Mouse (Mus musculus) heart, embryonic 12.5 days (tissue): Measurements from ENCODE around the gene Cacna1c. TPM values are rescaled to one million over a fixed set of nuclear protein-coding genes. Genes with fewer than 3 reads are reported as not detected.

Experiments used
- ATAC-seq: fragments of 200-750 bp; cut with Nextera tagmentation; 2 replicates; pipeline ENCODE4 v1.8.0; 2017; ENCODE audit warnings: moderate TSS enrichment, moderate library complexity; ENCODE audit not compliant: insufficient number of reproducible peaks, low FRiP score
- H3K27ac ChIP-seq: fragments of 300-500 bp; sonication (generic); 2 replicates; pipeline ENCODE4 v1.5.1; 2016; ENCODE audit warnings: mild to moderate bottlenecking, moderate library complexity; ENCODE audit not compliant: poor library complexity, severe bottlenecking
- H3K27me3 ChIP-seq: fragments of 300-500 bp; sonication (generic); replicated peaks from 2 replicates; pipeline ENCODE4 v1.6.1; 2016; ENCODE audit warnings: mild to moderate bottlenecking, moderate library complexity
- H3K36me3 ChIP-seq: fragments of 300-500 bp; sonication (generic); 2 replicates; pipeline ENCODE4 v1.6.1; 2016; ENCODE audit warnings: mild to moderate bottlenecking, moderate library complexity
- H3K4me1 ChIP-seq: fragments of 300-500 bp; sonication (generic); replicated peaks from 2 replicates; pipeline ENCODE4 v1.6.1; 2016; ENCODE audit warnings: mild to moderate bottlenecking
- H3K4me2 ChIP-seq: fragments of 300-500 bp; sonication (generic); 2 replicates; pipeline ENCODE4 v1.6.1; 2016; ENCODE audit warnings: mild to moderate bottlenecking, moderate library complexity
- H3K4me3 ChIP-seq: fragments of 300-500 bp; sonication (generic); 2 replicates; pipeline ENCODE4 v1.5.1; 2016; ENCODE audit warnings: mild to moderate bottlenecking
- H3K9ac ChIP-seq: fragments of 300-500 bp; sonication (generic); 2 replicates; pipeline ENCODE4 v1.6.1; 2016; ENCODE audit warnings: mild to moderate bottlenecking, moderate library complexity
- H3K9me3 ChIP-seq: fragments of 300-500 bp; sonication (generic); replicated peaks from 2 replicates; pipeline ENCODE4 v1.6.1; 2016; ENCODE audit warnings: mild to moderate bottlenecking, moderate library complexity
- WGBS: fragments of 180-500 bp; shearing (Covaris S2); methylation state at CpG from one replicate; pipeline ENCODE4 v1.1.7; 2016; 5-methylcytosine and 5-hydroxymethylcytosine counted together
- polyA plus RNA-seq: library from polyadenylated mRNA; unstranded; fragments of >200 nt; fragmentation: Nextera tagmentation; extraction: Ambion mirVana; gene quantifications from 2 replicates; pipeline ENCODE4 v1.2.1, GENCODE M21; 2016

The Cacna1c gene
- polyA plus RNA-seq, 1 experiment from 2014 or later = 58.1 TPM

DNA sequence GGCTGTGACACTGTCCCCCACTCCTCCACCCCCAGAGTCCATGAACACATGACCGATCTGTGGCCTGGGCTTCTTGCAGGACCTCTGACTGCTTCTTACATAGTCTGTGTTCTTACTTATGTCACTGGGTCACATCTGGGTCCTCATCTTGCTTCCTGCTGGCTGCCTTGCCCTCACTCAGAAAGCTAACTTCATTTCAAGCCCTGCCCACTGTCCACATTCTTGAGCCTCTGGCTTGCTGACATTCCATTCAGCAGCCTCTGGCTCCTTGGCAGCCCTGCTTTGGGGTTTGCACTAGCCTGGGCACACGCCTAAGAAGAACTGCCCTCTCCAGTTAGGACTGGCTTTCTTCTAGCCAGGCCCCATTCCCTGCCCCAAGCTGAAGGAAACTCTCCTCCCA, 159.2 kb downstream of the Cacna1c start:
- peaks cover 5% of the 10 kb centered on the region for H3K9me3 ChIP-seq
- H3K9ac ChIP-seq = no peak overlapping the region
- no peak overlapping the region for H3K4me3 ChIP-seq
- no peak overlapping the region for H3K4me2 ChIP-seq
- WGBS = 51% methylated on average over 2 of the region's 2 CpGs
- H3K4me1 ChIP-seq = peaks cover 77% of the 10 kb centered on the region
- no peak for ATAC-seq
- H3K36me3 ChIP-seq = peaks cover 16% of the 10 kb centered on the region
- no peaks in the 10 kb centered on the region for H3K27me3 ChIP-seq
- H3K27ac ChIP-seq = peak overlapping the region; percentile 55; the same call in 1 of the 2 replicates

- WGBS = 74% methylated on average over 6 of the region's 6 CpGs
- H3K9me3 ChIP-seq = peaks cover 5% of the 10 kb centered on the region
Observed at GRCm38 (mm10) chr6:119035361-119035760, 160.9 kb downstream of the Cacna1c start.

GRCm38 (mm10) chr6:119034947-119035346, 161.3 kb downstream of the Cacna1c start:
- Histone ChIP-seq H3K9me3 (peaks cover 5% of the 10 kb centered on the region), H3K4me2 (no peak overlapping the region), H3K4me1 (peaks cover 59% of the 10 kb centered on the region), H3K27me3 (no peaks in the 10 kb centered on the region), H3K27ac (no peak overlapping the region), H3K36me3 (peaks cover 16% of the 10 kb centered on the region), H3K4me3 (no peak overlapping the region), H3K9ac (no peak overlapping the region)
- ATAC-seq = no peak
- 73% methylated on average over 2 of the region's 2 CpGs for WGBS

More at GRCm38 (mm10) chr6:119035361-119035760, 160.9 kb downstream of the Cacna1c start:
- Histone ChIP-seq H3K4me1 (peaks cover 63% of the 10 kb centered on the region), H3K27ac (no peak overlapping the region), H3K4me2 (no peak overlapping the region), H3K4me3 (no peak overlapping the region), H3K36me3 (peaks cover 16% of the 10 kb centered on the region), H3K9ac (no peak overlapping the region), H3K27me3 (no peaks in the 10 kb centered on the region)
- no peak for ATAC-seq

DNA sequence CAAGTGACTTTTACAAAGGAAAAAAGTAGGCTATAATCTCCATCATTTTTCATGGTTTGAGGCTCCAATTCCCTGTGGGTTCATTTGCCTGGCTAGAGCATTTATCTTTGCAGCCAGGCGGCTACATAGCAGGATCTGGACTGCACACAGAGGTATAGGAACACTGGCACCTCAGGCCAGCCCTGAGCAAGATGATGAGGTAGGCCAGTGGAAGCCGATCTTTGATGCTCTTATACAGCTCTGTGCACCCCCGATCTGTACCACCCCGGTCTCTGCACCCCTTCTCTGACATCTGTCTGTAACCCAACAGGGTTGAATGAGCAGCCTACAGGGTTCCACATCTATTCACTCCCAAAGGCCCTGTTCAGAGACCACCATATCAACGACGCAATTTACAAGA, 168.3 kb downstream of the Cacna1c start:
- Histone ChIP-seq H3K4me2 (no peak overlapping the region), H3K27ac (no peak overlapping the region), H3K27me3 (no peaks in the 10 kb centered on the region), H3K4me3 (no peak overlapping the region), H3K4me1 (peaks cover 47% of the 10 kb centered on the region), H3K9ac (no peak overlapping the region), H3K9me3 (no peaks in the 10 kb centered on the region), H3K36me3 (no peaks in the 10 kb centered on the region)
- no peak for ATAC-seq
- WGBS = 82% methylated on average over 6 of the region's 6 CpGs

DNA sequence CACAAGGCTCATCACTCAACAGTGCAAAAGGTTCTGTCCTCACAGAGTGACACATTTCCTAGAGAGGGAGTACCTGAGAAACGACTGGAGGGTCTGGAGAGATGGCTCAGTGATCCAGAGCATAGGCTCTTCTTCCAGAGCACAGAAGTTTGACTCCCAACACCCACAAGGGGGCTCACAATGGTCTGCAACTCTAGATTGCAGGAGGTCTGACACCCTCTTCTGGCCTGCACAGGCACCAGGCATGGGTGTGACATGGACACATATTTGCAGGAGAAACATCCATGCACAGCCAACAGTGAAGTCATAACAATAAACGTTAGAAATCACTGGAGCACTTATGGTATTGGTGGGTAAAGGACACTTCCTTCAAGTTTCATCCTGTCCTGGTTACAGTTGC, 173.4 kb downstream of the Cacna1c start:
- Histone ChIP-seq H3K4me2 (no peak overlapping the region), H3K9ac (no peak overlapping the region), H3K27me3 (no peaks in the 10 kb centered on the region), H3K9me3 (no peaks in the 10 kb centered on the region), H3K36me3 (no peaks in the 10 kb centered on the region), H3K4me1 (peaks cover 83% of the 10 kb centered on the region), H3K4me3 (no peak overlapping the region), H3K27ac (no peak overlapping the region)
- 49% methylated on average over 2 of the region's 2 CpGs for WGBS
- no peak for ATAC-seq

DNA sequence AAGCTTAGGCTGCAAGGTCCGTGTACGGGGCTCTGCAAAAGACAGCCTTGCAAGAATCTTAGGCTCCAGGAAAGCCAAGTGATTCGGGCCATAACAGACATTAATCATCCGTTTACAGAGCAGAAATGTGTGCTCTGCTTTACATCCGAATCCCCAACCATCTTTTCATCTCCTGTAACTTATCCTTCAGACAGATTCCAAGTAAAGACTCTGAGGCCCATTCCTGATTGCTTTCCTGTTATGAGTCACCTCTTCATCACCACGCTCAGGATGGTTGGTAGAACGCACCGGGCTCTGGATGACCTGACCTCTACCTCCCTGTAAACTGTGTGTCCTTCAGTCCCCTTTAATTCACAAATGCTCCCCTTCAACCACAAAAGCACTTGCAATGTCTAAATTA, 175.0 kb downstream of the Cacna1c start:
- H3K9me3 ChIP-seq = no peaks in the 10 kb centered on the region
- no peaks in the 10 kb centered on the region for H3K27me3 ChIP-seq
- 43% methylated on average over 8 of the region's 8 CpGs for WGBS
- H3K4me2 ChIP-seq = no peak overlapping the region
- H3K27ac ChIP-seq = no peak overlapping the region
- no peak overlapping the region for H3K4me3 ChIP-seq
- no peak overlapping the region for H3K9ac ChIP-seq
- H3K4me1 ChIP-seq = peaks cover 79% of the 10 kb centered on the region
- no peaks in the 10 kb centered on the region for H3K36me3 ChIP-seq
- no peak for ATAC-seq

DNA sequence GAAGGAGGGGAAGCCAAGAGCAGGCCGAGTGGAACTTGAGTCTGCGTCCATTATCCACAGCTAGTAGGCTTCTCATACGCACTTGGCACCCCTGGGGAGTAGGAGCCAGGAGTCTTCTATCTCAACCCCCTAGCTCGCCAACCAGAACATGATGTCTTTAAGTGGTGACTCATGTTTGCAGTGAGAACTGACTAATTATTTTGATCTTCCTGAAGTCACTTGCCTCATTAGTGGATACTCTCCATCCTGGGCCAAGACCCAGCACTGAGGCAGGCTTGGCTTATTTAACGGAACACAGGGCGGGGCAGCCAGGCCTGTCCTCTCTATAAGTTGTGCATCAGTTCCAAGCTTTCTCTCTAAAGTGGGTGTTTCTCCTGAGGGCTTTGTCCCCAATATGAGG, 177.3 kb downstream of the Cacna1c start:
- 82% methylated on average over 6 of the region's 6 CpGs for WGBS

GRCm38 (mm10) chr6:119018256-119018655, 178.0 kb downstream of the Cacna1c start:
- WGBS = 60% methylated on average over 2 of the region's 2 CpGs
- no peaks in the 10 kb centered on the region for H3K36me3 ChIP-seq
- no peaks in the 10 kb centered on the region for H3K27me3 ChIP-seq
- no peak for ATAC-seq
- H3K4me1 ChIP-seq = peaks cover 78% of the 10 kb centered on the region
- peak overlapping the region; percentile 6; the same call in 1 of the 2 replicates for H3K27ac ChIP-seq
- no peak overlapping the region for H3K9ac ChIP-seq
- H3K4me2 ChIP-seq = no peak overlapping the region
- no peak overlapping the region for H3K4me3 ChIP-seq
- H3K9me3 ChIP-seq = no peaks in the 10 kb centered on the region

More for the DNA sequence above, 177.3 kb downstream of the Cacna1c start:
- Histone ChIP-seq H3K4me2 (no peak overlapping the region), H3K9me3 (no peaks in the 10 kb centered on the region), H3K27me3 (no peaks in the 10 kb centered on the region), H3K4me1 (peaks cover 76% of the 10 kb centered on the region), H3K4me3 (no peak overlapping the region), H3K36me3 (no peaks in the 10 kb centered on the region), H3K9ac (no peak overlapping the region), H3K27ac (no peak overlapping the region)
- ATAC-seq = no peak

DNA sequence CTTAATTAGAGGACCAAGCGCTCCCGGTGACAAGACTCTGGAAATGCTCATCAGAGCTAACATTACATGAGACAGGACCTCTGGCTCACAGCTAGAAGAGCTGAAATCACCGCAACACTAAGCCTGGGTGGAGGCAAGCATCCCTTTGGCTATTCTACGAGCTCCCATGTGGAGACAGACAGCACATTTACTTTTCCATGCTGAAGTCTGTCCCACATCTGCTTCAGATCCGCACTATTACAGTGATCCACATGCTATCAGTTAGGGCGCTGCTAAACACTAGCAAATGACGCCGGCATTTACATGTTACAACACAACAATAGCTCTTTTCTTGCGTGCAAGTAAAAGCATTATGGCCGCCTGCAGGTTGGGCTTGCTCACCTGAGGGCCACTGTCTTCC, 178.7 kb downstream of the Cacna1c start:
- no peak overlapping the region for H3K9ac ChIP-seq
- 84% methylated on average over 10 of the region's 10 CpGs for WGBS

DNA sequence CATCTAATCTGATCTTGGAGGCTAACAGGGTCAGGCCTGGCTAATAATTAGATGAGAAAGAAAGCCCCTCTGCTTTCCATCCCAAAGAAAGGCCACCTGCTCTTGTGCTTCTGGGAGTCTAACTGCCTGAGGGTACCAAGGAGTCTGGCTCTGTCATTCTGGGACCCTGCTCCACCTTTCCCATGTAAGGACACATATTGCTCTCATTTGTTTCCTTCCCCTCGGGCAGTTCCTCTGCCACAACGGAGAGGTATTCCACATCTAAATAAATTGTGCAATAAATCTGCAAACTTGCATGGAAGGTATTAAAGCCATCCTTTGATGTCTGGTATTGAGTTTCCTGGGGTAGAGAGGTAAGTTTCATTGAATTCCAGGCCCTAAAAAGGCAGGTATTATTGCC, 180.9 kb downstream of the Cacna1c start:
- Histone ChIP-seq H3K9ac (no peak overlapping the region), H3K36me3 (no peaks in the 10 kb centered on the region), H3K4me3 (no peak overlapping the region), H3K4me1 (peaks cover 54% of the 10 kb centered on the region), H3K27ac (no peak overlapping the region), H3K27me3 (no peaks in the 10 kb centered on the region), H3K4me2 (no peak overlapping the region), H3K9me3 (no peaks in the 10 kb centered on the region)
- ATAC-seq = no peak
- 65% methylated on average over 2 of the region's 2 CpGs for WGBS

More for the DNA sequence above, 178.7 kb downstream of the Cacna1c start:
- H3K4me1 ChIP-seq = peaks cover 72% of the 10 kb centered on the region
- ATAC-seq = no peak
- H3K27ac ChIP-seq = no peak overlapping the region
- no peak overlapping the region for H3K4me3 ChIP-seq
- no peaks in the 10 kb centered on the region for H3K27me3 ChIP-seq
- no peaks in the 10 kb centered on the region for H3K36me3 ChIP-seq
- H3K9me3 ChIP-seq = no peaks in the 10 kb centered on the region
- no peak overlapping the region for H3K4me2 ChIP-seq

DNA sequence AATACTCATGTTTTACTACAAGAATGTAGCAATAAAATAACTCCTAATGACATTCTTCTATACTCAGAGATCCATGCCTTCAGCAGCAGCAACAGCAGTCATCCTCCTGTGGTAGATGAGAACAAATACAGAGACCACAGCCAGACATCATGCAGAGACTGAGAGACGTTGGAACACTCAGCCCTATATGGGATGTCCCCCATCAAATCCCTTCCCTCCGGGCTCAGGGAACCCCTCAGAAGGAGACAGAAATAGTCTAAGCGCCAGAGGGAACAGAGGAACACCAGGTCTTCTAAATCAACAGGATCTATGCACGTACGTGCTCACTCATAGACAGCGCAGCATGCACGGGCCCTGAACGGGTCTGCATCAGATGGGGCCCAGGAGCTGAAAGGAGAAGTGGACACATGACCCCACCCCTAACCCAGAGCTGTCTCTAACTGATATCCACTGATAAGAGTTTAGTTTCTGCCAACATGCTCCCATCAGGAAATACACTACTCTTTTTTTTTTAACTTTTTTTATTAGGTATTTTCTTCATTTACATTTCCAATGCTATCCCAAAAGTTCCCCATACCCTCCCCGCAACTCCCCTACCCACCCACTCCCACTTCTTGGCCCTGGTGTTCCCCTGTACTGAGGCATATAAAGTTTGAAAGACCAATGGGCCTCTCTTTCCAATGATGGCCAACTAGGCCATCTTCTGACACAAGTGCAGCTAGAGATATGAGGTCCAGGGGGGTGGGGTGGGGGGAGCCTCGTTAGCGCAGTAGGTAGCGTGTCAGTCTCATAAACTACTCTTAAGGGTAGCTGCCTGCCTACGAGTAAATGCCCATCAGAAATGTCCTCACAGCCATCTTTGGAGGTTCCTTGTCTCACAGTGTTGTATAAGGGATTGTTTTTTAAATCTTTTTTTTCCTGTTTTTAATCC, 182.8 kb downstream of the Cacna1c start:
- no peak overlapping the region for H3K4me3 ChIP-seq
- ATAC-seq = peak; percentile 75; the same call in 1 of the 2 replicates
- H3K27me3 ChIP-seq = no peaks in the 10 kb centered on the region
- 53% methylated on average over 13 of the region's 13 CpGs for WGBS
- H3K4me2 ChIP-seq = no peak overlapping the region
- H3K36me3 ChIP-seq = no peaks in the 10 kb centered on the region
- no peak overlapping the region for H3K9ac ChIP-seq
- no peak overlapping the region for H3K27ac ChIP-seq
- H3K9me3 ChIP-seq = no peaks in the 10 kb centered on the region
- H3K4me1 ChIP-seq = peaks cover 55% of the 10 kb centered on the region
